Mouse (Mus musculus) liver, embryonic 11.5 days (tissue): ENCODE results near the gene Abhd14a. TPM values are rescaled to one million over a fixed set of nuclear protein-coding genes. Genes with fewer than 3 reads are reported as not detected.

ENCODE experiments used
- ATAC-seq: fragments of 200-750 bp; cut with Nextera tagmentation; replicated peaks from 2 replicates; pipeline ENCODE4 v1.8.0; 2017; ENCODE audit warnings: moderate number of reproducible peaks, mild to moderate bottlenecking, moderate TSS enrichment, moderate library complexity; ENCODE audit not compliant: low FRiP score
- DNase-seq: peaks from one replicate; pipeline ENCODE4 v3.0.0-alpha.2; 2017; ENCODE audit warnings: low spot score
- H3K27ac ChIP-seq: fragments of 300-500 bp; sonication (generic); 2 replicates; pipeline ENCODE4 v1.5.1; 2014; ENCODE audit warnings: mild to moderate bottlenecking, low read depth, low read length, control low read depth
- H3K27me3 ChIP-seq: fragments of 300-500 bp; sonication (generic); replicated peaks from 2 replicates; pipeline ENCODE4 v1.6.1; 2014; ENCODE audit warnings: low read length, mixed read lengths; ENCODE audit not compliant: control insufficient read depth, insufficient read depth
- H3K36me3 ChIP-seq: fragments of 300-500 bp; sonication (generic); 2 replicates; pipeline ENCODE4 v1.6.1; 2014; ENCODE audit warnings: mild to moderate bottlenecking, low read length, moderate library complexity, mixed read lengths; ENCODE audit not compliant: control insufficient read depth, insufficient read depth
- H3K4me1 ChIP-seq: fragments of 300-500 bp; sonication (generic); replicated peaks from 2 replicates; pipeline ENCODE4 v1.6.1; 2014; ENCODE audit warnings: low read length, mixed read lengths; ENCODE audit not compliant: control insufficient read depth, insufficient read depth
- H3K4me2 ChIP-seq: fragments of 300-500 bp; sonication (generic); 2 replicates; pipeline ENCODE4 v1.6.1; 2014; ENCODE audit warnings: mild to moderate bottlenecking, control low read depth, moderate library complexity
- H3K4me3 ChIP-seq: fragments of 300-500 bp; sonication (generic); 2 replicates; pipeline ENCODE4 v1.5.1; 2014; ENCODE audit warnings: low read depth, low read length, control low read depth
- H3K9ac ChIP-seq: fragments of 300-500 bp; sonication (generic); 2 replicates; pipeline ENCODE4 v1.6.1; 2014; ENCODE audit warnings: low read depth, low read length, control low read depth
- H3K9me3 ChIP-seq: fragments of 300-500 bp; sonication (generic); 2 replicates; pipeline ENCODE4 v1.6.1; 2016; ENCODE audit warnings: low read length, inconsistent platforms, mixed read lengths; ENCODE audit not compliant: control insufficient read depth
- WGBS: fragments of 180-500 bp; shearing (Covaris S2); extraction: QIAGEN DNeasy Blood & Tissue Kit; methylation state at CpG from one replicate; pipeline ENCODE4 v1.1.7; 2014; 5-methylcytosine and 5-hydroxymethylcytosine counted together
- polyA plus RNA-seq: library from polyadenylated mRNA; unstranded; fragments of >200 nt; fragmentation: Nextera tagmentation; extraction: Ambion mirVana; gene quantifications from 2 replicates; pipeline ENCODE4 v1.2.1, GENCODE M21; 2014

Gene Abhd14a
- polyA plus RNA-seq, 1 experiment from 2014 or later = 54.0 TPM

DNA sequence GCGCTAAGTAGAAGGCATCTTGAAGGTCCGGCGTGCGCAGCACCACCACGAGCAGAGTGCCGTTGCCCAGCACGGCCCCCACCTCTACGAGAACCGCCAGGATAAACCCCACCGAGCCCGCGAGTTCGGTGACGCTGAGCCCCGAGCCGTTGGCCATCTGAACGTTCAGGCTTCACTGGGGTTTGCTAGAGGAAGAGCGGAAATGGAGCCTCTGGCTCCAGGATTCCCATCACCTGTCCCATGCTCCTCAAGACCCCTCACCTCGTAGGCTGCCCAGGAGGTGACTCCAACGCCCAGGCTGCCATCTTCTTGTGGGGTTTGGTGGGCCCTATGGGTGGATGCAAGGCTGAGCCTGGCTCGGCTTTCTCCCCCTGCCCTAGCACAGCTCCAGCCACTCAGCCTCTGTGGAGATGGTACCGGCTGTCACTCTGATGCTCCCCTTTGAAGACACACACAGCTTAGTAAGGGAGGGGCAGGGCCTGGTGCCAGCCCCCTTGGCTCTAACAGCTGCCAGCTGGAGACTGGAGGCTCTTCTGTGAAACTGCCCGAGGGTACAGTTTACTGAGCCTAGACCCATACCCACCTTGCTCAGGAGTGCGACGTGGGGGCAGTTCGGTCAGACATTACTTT is 18.2 kb upstream of the Abhd14a start, which contains the start of gene Gpr62:
Gene Gpr62, minus strand, starts transcription at position 368 of the 630 bp plus-strand sequence.
- H3K27me3 ChIP-seq = peaks cover 29% of the 10 kb centered on the region
- H3K9ac ChIP-seq = peak within 1 kb of the TSS; percentile 52
- no peak for ATAC-seq
- H3K4me1 ChIP-seq = peaks cover 7% of the 10 kb centered on the region
- H3K4me3 ChIP-seq = peak within 1 kb of the TSS; percentile 52
- WGBS = 40% methylated on average over 26 of the region's 26 CpGs
- H3K27ac ChIP-seq = no peak within 1 kb of the TSS
- H3K4me2 ChIP-seq = peak within 1 kb of the TSS; percentile 81
- H3K36me3 ChIP-seq = peaks cover 13% of the 10 kb centered on the region; the same call in 1 of the 2 replicates
- no peak for DNase-seq
- no peaks in the 10 kb centered on the region for H3K9me3 ChIP-seq

DNA sequence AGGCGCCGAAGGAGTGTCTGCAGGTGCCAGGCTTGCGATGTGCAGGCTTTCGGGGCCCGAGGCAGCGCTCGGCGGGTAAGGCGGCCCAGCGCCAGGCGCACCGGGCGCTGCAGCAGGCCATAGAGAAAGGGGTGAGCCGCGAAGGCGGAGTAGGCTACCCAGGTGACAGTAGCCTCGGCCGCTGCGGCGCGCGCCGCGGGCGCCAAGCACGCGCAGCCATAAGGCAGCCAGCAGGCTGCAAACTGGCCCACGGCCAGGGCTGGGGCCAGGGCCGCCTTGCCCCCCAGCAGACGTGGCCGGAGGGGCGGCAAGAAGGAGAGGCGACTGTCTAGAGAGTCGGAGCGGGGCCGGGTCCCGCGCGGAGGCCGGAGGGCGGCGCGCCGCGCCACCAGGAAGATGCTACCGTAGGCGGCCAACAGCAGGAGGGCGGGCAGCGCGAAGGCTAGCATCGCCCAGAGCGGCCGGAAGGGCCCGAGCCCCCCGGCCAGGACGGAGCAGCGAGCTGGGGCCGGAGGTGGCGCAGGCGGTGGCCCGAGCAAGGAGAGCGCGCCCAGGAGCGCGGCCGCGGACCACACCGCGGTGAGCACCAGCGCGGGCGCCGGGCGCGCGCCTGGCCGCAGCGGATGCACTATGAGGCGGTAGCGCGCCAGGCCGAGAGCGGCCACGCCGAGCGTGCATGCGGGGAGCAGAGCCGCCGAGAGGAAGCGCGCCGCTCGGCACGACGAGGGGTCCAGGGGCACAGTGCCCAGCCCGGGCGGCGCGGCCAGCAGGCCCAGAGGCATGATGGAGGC is 17.5 kb upstream of the Abhd14a start:
- Histone ChIP-seq H3K4me2 (peak overlapping the region; percentile 81), H3K4me3 (peak overlapping the region; percentile 52), H3K9ac (peak overlapping the region; percentile 52), H3K27me3 (peaks cover 29% of the 10 kb centered on the region), H3K36me3 (peaks cover 15% of the 10 kb centered on the region), H3K9me3 (no peaks in the 10 kb centered on the region), H3K27ac (no peak overlapping the region), H3K4me1 (peaks cover 7% of the 10 kb centered on the region)
- ATAC-seq (peak; percentile 35), DNase-seq (peak; percentile 65)
- WGBS = 5% methylated on average over 98 of the region's 99 CpGs

DNA sequence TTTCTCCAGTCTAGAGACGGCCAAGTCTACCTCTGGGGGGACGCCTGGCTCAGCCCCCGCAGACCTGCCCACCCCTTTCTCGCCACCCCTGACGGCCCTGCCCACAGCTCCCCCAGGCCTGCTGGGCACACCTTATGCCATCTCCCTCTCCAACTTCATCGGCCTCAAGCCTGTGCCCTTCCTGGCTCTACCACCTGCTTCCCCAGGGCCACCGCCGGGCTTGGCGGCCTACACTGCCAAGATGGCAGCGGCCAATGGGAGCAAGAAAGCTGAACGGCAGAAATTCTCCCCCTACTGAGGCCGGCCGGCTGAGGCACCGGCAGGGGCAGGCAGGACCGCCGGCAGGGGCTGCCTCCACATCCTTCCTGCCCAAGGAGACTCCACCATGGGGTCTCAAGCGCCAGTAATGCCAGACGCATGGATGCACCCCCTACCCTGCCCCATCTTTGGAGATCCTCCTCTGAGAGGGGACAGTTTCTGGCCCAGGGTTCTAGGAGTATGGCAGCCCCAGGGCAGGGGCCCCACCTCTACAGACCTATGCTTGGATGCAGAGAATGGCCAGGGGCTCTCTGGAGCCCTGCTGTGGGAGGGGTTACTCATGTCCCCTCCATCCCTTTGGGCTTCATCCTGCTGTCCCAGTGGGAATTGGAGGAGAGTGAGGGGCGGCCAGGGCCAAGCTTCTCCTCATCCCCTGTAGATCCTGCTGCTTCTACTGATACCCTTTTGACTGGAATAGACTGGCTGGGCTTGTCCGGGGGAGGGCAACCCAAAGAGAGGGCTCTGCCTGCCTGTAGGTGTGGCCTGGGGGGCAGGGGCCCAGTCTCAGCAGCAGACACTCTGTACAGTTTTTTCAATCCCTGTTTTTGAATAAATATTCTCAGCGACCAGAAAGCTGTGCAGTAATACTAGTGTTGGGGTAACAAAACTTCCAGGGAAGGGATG is 15.9 kb upstream of the Abhd14a start:
- 86% methylated on average over 21 of the region's 21 CpGs for WGBS
- Histone ChIP-seq H3K27ac (no peak overlapping the region), H3K36me3 (peaks cover 15% of the 10 kb centered on the region)

DNA sequence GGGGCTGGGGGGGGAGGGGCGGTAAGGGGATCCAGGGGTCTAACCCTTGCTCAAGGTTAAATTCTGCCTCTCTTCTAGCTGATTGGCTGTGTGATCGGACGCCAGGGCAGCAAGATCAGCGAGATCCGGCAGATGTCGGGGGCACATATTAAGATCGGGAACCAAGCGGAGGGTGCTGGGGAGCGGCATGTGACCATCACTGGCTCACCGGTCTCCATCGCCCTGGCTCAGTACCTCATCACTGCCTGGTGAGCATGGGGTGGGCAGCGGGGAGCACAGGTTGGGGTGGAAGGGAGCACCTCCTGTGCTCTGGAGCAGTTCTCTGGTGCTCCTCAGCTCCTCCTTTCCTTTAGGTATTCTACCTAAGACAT is 14.9 kb upstream of the Abhd14a start:
- Histone ChIP-seq H3K9me3 (no peaks in the 10 kb centered on the region), H3K9ac (no peak overlapping the region), H3K27me3 (peaks cover 29% of the 10 kb centered on the region), H3K27ac (no peak overlapping the region), H3K4me3 (no peak overlapping the region), H3K36me3 (peaks cover 15% of the 10 kb centered on the region), H3K4me2 (no peak overlapping the region), H3K4me1 (peaks cover 7% of the 10 kb centered on the region)
- ATAC-seq = no peak
- 84% methylated on average over 12 of the region's 12 CpGs for WGBS
- DNase-seq = no peak

More for the DNA sequence above, 15.9 kb upstream of the Abhd14a start:
- H3K27me3 ChIP-seq = peaks cover 29% of the 10 kb centered on the region
- no peak overlapping the region for H3K4me3 ChIP-seq
- no peak overlapping the region for H3K9ac ChIP-seq
- H3K4me1 ChIP-seq = peaks cover 7% of the 10 kb centered on the region
- DNase-seq (no peak), ATAC-seq (no peak)
- no peak overlapping the region for H3K4me2 ChIP-seq
- H3K9me3 ChIP-seq = no peaks in the 10 kb centered on the region

- ATAC-seq (no peak), DNase-seq (no peak)
- no peak overlapping the region for H3K4me2 ChIP-seq
- H3K36me3 ChIP-seq = peaks cover 15% of the 10 kb centered on the region
- H3K9me3 ChIP-seq = no peaks in the 10 kb centered on the region
- peaks cover 11% of the 10 kb centered on the region for H3K4me1 ChIP-seq
- no peak overlapping the region for H3K4me3 ChIP-seq
- WGBS = 84% methylated on average over 16 of the region's 16 CpGs
- H3K9ac ChIP-seq = no peak overlapping the region
- H3K27me3 ChIP-seq = peaks cover 29% of the 10 kb centered on the region
- no peak overlapping the region for H3K27ac ChIP-seq
Measured at GRCm38 (mm10) chr9:106461641-106462429, 14.4 kb upstream of the Abhd14a start.

DNA sequence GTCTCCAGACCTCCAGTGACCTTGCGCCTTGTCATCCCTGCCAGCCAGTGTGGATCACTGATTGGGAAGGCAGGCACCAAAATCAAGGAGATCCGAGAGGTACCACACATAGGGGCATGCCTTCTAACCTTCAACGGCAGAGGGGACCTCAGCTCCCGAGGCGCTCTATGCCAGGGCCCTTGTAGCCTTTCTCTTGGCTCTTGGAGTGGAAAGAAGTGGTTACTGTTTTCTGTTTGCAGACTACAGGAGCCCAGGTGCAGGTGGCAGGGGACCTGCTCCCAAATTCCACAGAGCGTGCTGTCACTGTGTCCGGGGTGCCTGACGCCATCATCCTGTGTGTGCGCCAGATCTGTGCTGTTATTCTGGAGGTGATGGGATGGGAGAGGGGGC is 13.5 kb upstream of the Abhd14a start:
- no peak overlapping the region for H3K27ac ChIP-seq
- no peak overlapping the region for H3K9ac ChIP-seq
- H3K4me1 ChIP-seq = peaks cover 20% of the 10 kb centered on the region
- no peak for ATAC-seq
- no peak overlapping the region for H3K4me2 ChIP-seq
- H3K36me3 ChIP-seq = peaks cover 15% of the 10 kb centered on the region
- 84% methylated on average over 9 of the region's 9 CpGs for WGBS
- no peak overlapping the region for H3K4me3 ChIP-seq
- peaks cover 27% of the 10 kb centered on the region for H3K27me3 ChIP-seq
- no peaks in the 10 kb centered on the region for H3K9me3 ChIP-seq
- no peak for DNase-seq

- WGBS = 85% methylated on average over 18 of the region's 18 CpGs
- Histone ChIP-seq H3K9me3 (no peaks in the 10 kb centered on the region), H3K4me1 (peaks cover 24% of the 10 kb centered on the region), H3K27ac (no peak overlapping the region), H3K36me3 (peaks cover 15% of the 10 kb centered on the region), H3K4me3 (no peak overlapping the region), H3K4me2 (no peak overlapping the region), H3K9ac (no peak overlapping the region), H3K27me3 (peaks cover 22% of the 10 kb centered on the region)
- DNase-seq (no peak), ATAC-seq (no peak)
Measured at GRCm38 (mm10) chr9:106460401-106461025, 13.0 kb upstream of the Abhd14a start.
